Mouse (Mus musculus): ENCODE measurements at regions not wholly inside any gene's neighbourhood (a gene's known extent, or its start where the extent isn't known, plus 50 kb on each side); places are given as distances from the start of the nearest gene placed in this dataset.
A peak's percentile ranks its signal among the peaks of the same experiment; 100 is the strongest.

- 64% methylated on average over 3 of the region's 3 CpGs for WGBS
- H3K9me3 ChIP-seq, result no peaks in the 10 kb centered on the region
- no peak for ATAC-seq (ENCODE audit: insufficient read depth, low FRiP score, low read depth)
Observed at GRCm38 (mm10) chr6:93422906-93423305, 479.6 kb upstream of the Adamts9 start.

GRCm38 (mm10) chr6:93422253-93422652, 479.0 kb upstream of the Adamts9 start:
- no peak for ATAC-seq (ENCODE audit: insufficient read depth, low FRiP score, low read depth)
- 66% methylated on average over 4 of the region's 4 CpGs for WGBS
- Histone ChIP-seq H3K27me3 (replicated peaks) (no peaks in the 10 kb centered on the region), H3K4me1 (no peaks in the 10 kb centered on the region), H3K9me3 (no peaks in the 10 kb centered on the region), H3K9ac (no peak overlapping the region), H3K4me3 (replicated peaks) (no peak overlapping the region), H3K4me2 (no peak overlapping the region), H3K36me3 (no peaks in the 10 kb centered on the region), H3K27ac (no peak overlapping the region)

More at GRCm38 (mm10) chr6:93422906-93423305, 479.6 kb upstream of the Adamts9 start:
- Histone ChIP-seq H3K9ac (no peak overlapping the region), H3K27ac (no peak overlapping the region), H3K4me3 (replicated peaks) (no peak overlapping the region), H3K27me3 (replicated peaks) (no peaks in the 10 kb centered on the region), H3K4me2 (no peak overlapping the region), H3K4me1 (no peaks in the 10 kb centered on the region), H3K36me3 (no peaks in the 10 kb centered on the region)

- WGBS, result 85% methylated on average over 6 of the region's 6 CpGs
- no peaks in the 10 kb centered on the region for H3K27me3 ChIP-seq (replicated peaks)
Observed at GRCm38 (mm10) chr6:93417625-93418024, 474.3 kb upstream of the Adamts9 start.

GRCm38 (mm10) chr6:93416006-93416405, 472.7 kb upstream of the Adamts9 start:
- H3K4me2 ChIP-seq, result no peak overlapping the region
- no peaks in the 10 kb centered on the region for H3K4me1 ChIP-seq
- no peaks in the 10 kb centered on the region for H3K36me3 ChIP-seq
- H3K9ac ChIP-seq, result no peak overlapping the region
- no peaks in the 10 kb centered on the region for H3K9me3 ChIP-seq
- H3K27ac ChIP-seq, result no peak overlapping the region
- ATAC-seq (ENCODE audit: insufficient read depth, low FRiP score, low read depth), result no peak
- 67% methylated on average over 1 of the region's 1 CpGs for WGBS
- no peak overlapping the region for H3K4me3 ChIP-seq (replicated peaks)
- H3K27me3 ChIP-seq (replicated peaks), result no peaks in the 10 kb centered on the region

More at GRCm38 (mm10) chr6:93417625-93418024, 474.3 kb upstream of the Adamts9 start:
- no peaks in the 10 kb centered on the region for H3K4me1 ChIP-seq
- no peak overlapping the region for H3K4me2 ChIP-seq
- H3K4me3 ChIP-seq (replicated peaks), result no peak overlapping the region
- H3K9ac ChIP-seq, result no peak overlapping the region
- no peaks in the 10 kb centered on the region for H3K36me3 ChIP-seq
- no peak overlapping the region for H3K27ac ChIP-seq
- H3K9me3 ChIP-seq, result no peaks in the 10 kb centered on the region
- ATAC-seq (ENCODE audit: insufficient read depth, low FRiP score, low read depth), result no peak

GRCm38 (mm10) chr6:93411077-93411452, 467.8 kb upstream of the Adamts9 start:
- Histone ChIP-seq H3K27me3 (replicated peaks) (no peaks in the 10 kb centered on the region), H3K27ac (no peak overlapping the region), H3K4me2 (no peak overlapping the region), H3K9ac (no peak overlapping the region), H3K4me3 (replicated peaks) (no peak overlapping the region), H3K9me3 (no peaks in the 10 kb centered on the region), H3K4me1 (no peaks in the 10 kb centered on the region), H3K36me3 (no peaks in the 10 kb centered on the region)
- no peak for ATAC-seq (ENCODE audit: insufficient read depth, low FRiP score, low read depth)
- WGBS, result 40% methylated on average over 3 of the region's 3 CpGs

- Histone ChIP-seq H3K36me3 (no peaks in the 10 kb centered on the region), H3K27me3 (replicated peaks) (no peaks in the 10 kb centered on the region), H3K4me2 (no peak overlapping the region), H3K9ac (no peak overlapping the region), H3K4me1 (no peaks in the 10 kb centered on the region), H3K4me3 (replicated peaks) (no peak overlapping the region), H3K9me3 (no peaks in the 10 kb centered on the region), H3K27ac (no peak overlapping the region)
- WGBS, result 35% methylated on average over 5 of the region's 5 CpGs
- ATAC-seq (ENCODE audit: insufficient read depth, low FRiP score, low read depth), result no peak
Observed at GRCm38 (mm10) chr6:93410416-93411076, 467.3 kb upstream of the Adamts9 start.

- H3K4me1 ChIP-seq, result no peaks in the 10 kb centered on the region
- ATAC-seq (ENCODE audit: insufficient read depth, low FRiP score, low read depth), result no peak
- 80% methylated on average over 2 of the region's 2 CpGs for WGBS
Observed at GRCm38 (mm10) chr6:93398551-93398950, 455.3 kb upstream of the Adamts9 start.

GRCm38 (mm10) chr6:93397074-93397473, 453.8 kb upstream of the Adamts9 start:
- Histone ChIP-seq H3K9me3 (no peaks in the 10 kb centered on the region), H3K4me2 (no peak overlapping the region), H3K9ac (no peak overlapping the region), H3K36me3 (no peaks in the 10 kb centered on the region), H3K27ac (no peak overlapping the region), H3K27me3 (replicated peaks) (no peaks in the 10 kb centered on the region), H3K4me1 (no peaks in the 10 kb centered on the region), H3K4me3 (replicated peaks) (no peak overlapping the region)
- whole genome bisulfite sequencing, result 35% methylated on average over 5 of the region's 5 CpGs
- ATAC-seq (ENCODE audit: insufficient read depth, low FRiP score, low read depth), result no peak

More at GRCm38 (mm10) chr6:93398551-93398950, 455.3 kb upstream of the Adamts9 start:
- Histone ChIP-seq H3K36me3 (no peaks in the 10 kb centered on the region), H3K27ac (no peak overlapping the region), H3K9ac (no peak overlapping the region), H3K27me3 (replicated peaks) (no peaks in the 10 kb centered on the region), H3K4me3 (replicated peaks) (no peak overlapping the region), H3K4me2 (no peak overlapping the region), H3K9me3 (no peaks in the 10 kb centered on the region)

- H3K4me2 ChIP-seq, result no peak overlapping the region
- no peaks in the 10 kb centered on the region for H3K9me3 ChIP-seq
- WGBS, result 51% methylated on average over 7 of the region's 7 CpGs
- peak overlapping the region; percentile 23; the same call in 1 of the 2 replicates for H3K27ac ChIP-seq
- H3K27me3 ChIP-seq (replicated peaks), result no peaks in the 10 kb centered on the region
- H3K4me3 ChIP-seq (replicated peaks), result no peak overlapping the region
- no peaks in the 10 kb centered on the region for H3K4me1 ChIP-seq
- ATAC-seq (ENCODE audit: insufficient read depth, low FRiP score, low read depth), result no peak
- H3K9ac ChIP-seq, result no peak overlapping the region
- H3K36me3 ChIP-seq, result no peaks in the 10 kb centered on the region
Observed at GRCm38 (mm10) chr6:93395952-93396351, 452.7 kb upstream of the Adamts9 start.

- Histone ChIP-seq H3K27ac (no peak overlapping the region), H3K36me3 (no peaks in the 10 kb centered on the region), H3K4me2 (no peak overlapping the region), H3K9me3 (no peaks in the 10 kb centered on the region), H3K4me3 (replicated peaks) (no peak overlapping the region), H3K9ac (no peak overlapping the region), H3K27me3 (replicated peaks) (no peaks in the 10 kb centered on the region), H3K4me1 (no peaks in the 10 kb centered on the region)
- whole genome bisulfite sequencing, result 49% methylated on average over 6 of the region's 6 CpGs
- ATAC-seq (ENCODE audit: insufficient read depth, low FRiP score, low read depth), result no peak
Observed at GRCm38 (mm10) chr6:93395296-93395695, 452.0 kb upstream of the Adamts9 start.

- Histone ChIP-seq H3K36me3 (no peaks in the 10 kb centered on the region), H3K27ac (no peak overlapping the region), H3K4me2 (no peak overlapping the region), H3K9ac (no peak overlapping the region), H3K27me3 (replicated peaks) (no peaks in the 10 kb centered on the region), H3K9me3 (no peaks in the 10 kb centered on the region), H3K4me1 (no peaks in the 10 kb centered on the region), H3K4me3 (replicated peaks) (no peak overlapping the region)
- no peak for ATAC-seq (ENCODE audit: insufficient read depth, low FRiP score, low read depth)
- WGBS, result 78% methylated on average over 5 of the region's 5 CpGs
Observed at GRCm38 (mm10) chr6:93393551-93393950, 450.3 kb upstream of the Adamts9 start.

- Histone ChIP-seq H3K4me3 (replicated peaks) (no peak overlapping the region), H3K27me3 (replicated peaks) (no peaks in the 10 kb centered on the region), H3K4me1 (no peaks in the 10 kb centered on the region), H3K4me2 (no peak overlapping the region), H3K9me3 (no peaks in the 10 kb centered on the region), H3K9ac (no peak overlapping the region), H3K36me3 (no peaks in the 10 kb centered on the region), H3K27ac (no peak overlapping the region)
- ATAC-seq (ENCODE audit: insufficient read depth, low FRiP score, low read depth), result no peak
- WGBS, result 84% methylated on average over 6 of the region's 6 CpGs
Observed at GRCm38 (mm10) chr6:93392402-93392801, 449.1 kb upstream of the Adamts9 start.

- H3K4me1 ChIP-seq, result no peaks in the 10 kb centered on the region
- H3K9ac ChIP-seq, result no peak overlapping the region
- no peaks in the 10 kb centered on the region for H3K36me3 ChIP-seq
- no peaks in the 10 kb centered on the region for H3K27me3 ChIP-seq (replicated peaks)
- no peak overlapping the region for H3K4me3 ChIP-seq (replicated peaks)
- ATAC-seq (ENCODE audit: insufficient read depth, low FRiP score, low read depth), result no peak
- 39% methylated on average over 5 of the region's 5 CpGs for WGBS
- no peak overlapping the region for H3K4me2 ChIP-seq
- H3K9me3 ChIP-seq, result no peaks in the 10 kb centered on the region
- no peak overlapping the region for H3K27ac ChIP-seq
Observed at GRCm38 (mm10) chr6:93391166-93391565, 447.9 kb upstream of the Adamts9 start.

Measured in stomach, embryonic 15.5 days (tissue).